Mouse (Mus musculus) right cerebral cortex, postnatal 36 days (tissue): Measurements from ENCODE around the gene Layn.

ENCODE experiments used
- DNase-seq, 2 experiments: peaks; one replicate each; pipeline ENCODE4 v3.0.0; 2022; ENCODE audit warnings: low spot score in 2 of 2, mixed read lengths in 1 of 2

The Layn gene

GRCm38 (mm10) chr9:51076979-51077315 lies at the start of gene Layn:
TSS of gene Layn (minus strand) at chr9:51077094.
- DNase-seq, result peak; percentile 16 to 39

GRCm38 (mm10) chr9:51114767-51115166 lies 37.9 kb upstream of the Layn start:
- no peak for DNase-seq

GRCm38 (mm10) chr9:51105751-51106150 lies 28.9 kb upstream of the Layn start:
- DNase-seq, result no peak

- no peak for DNase-seq
These were observed 27.1 kb upstream of the Layn start for GRCm38 (mm10) chr9:51103808-51104514.

- peak in 1 of 2 experiments; percentile 17 for DNase-seq
These were observed 26.3 kb upstream of the Layn start for GRCm38 (mm10) chr9:51102963-51103807.

GRCm38 (mm10) chr9:51101756-51102425 lies 25.0 kb upstream of the Layn start, which contains the start of gene 4833427G06Rik:
TSS of gene 4833427G06Rik (minus strand) at chr9:51102078.
- DNase-seq, result no peak

- no peak for DNase-seq
These were observed 19.4 kb upstream of the Layn start for GRCm38 (mm10) chr9:51096306-51096705.

GRCm38 (mm10) chr9:51093697-51094096 lies 16.8 kb upstream of the Layn start:
- DNase-seq, result no peak

GRCm38 (mm10) chr9:51081614-51082013 lies 4.7 kb upstream of the Layn start:
- no peak for DNase-seq

- no peak for DNase-seq
These were observed 455 bp downstream of the Layn start for GRCm38 (mm10) chr9:51076300-51076978.

- peak; percentile 2 to 7 for DNase-seq
These were observed 1.1 kb downstream of the Layn start for GRCm38 (mm10) chr9:51075780-51076179.

- DNase-seq, result no peak
These were observed 6.1 kb downstream of the Layn start for GRCm38 (mm10) chr9:51070801-51071200.

- DNase-seq, result no peak
These were observed 8.7 kb downstream of the Layn start for GRCm38 (mm10) chr9:51068202-51068601.

GRCm38 (mm10) chr9:51060601-51061000 lies 16.3 kb downstream of the Layn start, which contains the start of gene Btg4:
TSS of gene Btg4 (plus strand) at chr9:51060901.
- no peak for DNase-seq

GRCm38 (mm10) chr9:51058951-51059521 lies 17.9 kb downstream of the Layn start:
- DNase-seq, result peak; percentile 10 to 39

GRCm38 (mm10) chr9:51056360-51057324 lies 20.3 kb downstream of the Layn start:
- DNase-seq, result peak in 1 of 2 experiments; percentile 15

- no peak for DNase-seq
These were observed 24.7 kb downstream of the Layn start for GRCm38 (mm10) chr9:51052180-51052579.

- DNase-seq, result no peak
These were observed 34.8 kb downstream of the Layn start for GRCm38 (mm10) chr9:51042136-51042535.

- DNase-seq, result no peak
These were observed 35.4 kb downstream of the Layn start for GRCm38 (mm10) chr9:51041491-51041980.
